Mouse (Mus musculus): ENCODE measurements around the gene Ovol3. TPM values are rescaled to one million over a fixed set of nuclear protein-coding genes. Genes with fewer than 3 reads are reported as not detected.
A peak's percentile ranks its signal among the peaks of the same experiment; 100 is the strongest.

The Ovol3 gene
- polyA plus RNA-seq, 1 experiment from 2014 or later, result not detected

GRCm38 (mm10) chr7:30184641-30185348 lies 50.7 kb downstream of the Ovol3 start:
- ATAC-seq (ENCODE audit: low FRiP score, low TSS enrichment) (no peak), DNase-seq (no peak)
- H3K9ac ChIP-seq (replicated peaks; ENCODE audit: low read length), result no peak overlapping the region
- H3K27ac ChIP-seq (replicated peaks; ENCODE audit: low read depth, low read length), result no peak overlapping the region
- H3K4me1 ChIP-seq (ENCODE audit: control insufficient read depth, insufficient read depth, low read length), result peaks cover 4% of the 10 kb centered on the region; the same call in 1 of the 2 replicates
- H3K9me3 ChIP-seq (ENCODE audit: control insufficient read depth, low read length), result no peaks in the 10 kb centered on the region
- H3K36me3 ChIP-seq (ENCODE audit: control insufficient read depth, insufficient read depth, low read length), result peaks cover 46% of the 10 kb centered on the region
- 70% methylated on average over 13 of the region's 13 CpGs for WGBS
- H3K27me3 ChIP-seq (ENCODE audit: control insufficient read depth, insufficient read depth, low read length), result no peaks in the 10 kb centered on the region
- no peak overlapping the region for H3K4me2 ChIP-seq (ENCODE audit: low read length)
- no peak overlapping the region for H3K4me3 ChIP-seq (replicated peaks; ENCODE audit: low read depth, low read length)

- ATAC-seq (ENCODE audit: low FRiP score, low TSS enrichment), result peak; percentile 41; the same call in 1 of the 2 replicates
- H3K9ac ChIP-seq (replicated peaks; ENCODE audit: low read length), result no peak within 1 kb of the TSS; the same call in 1 of the 2 replicates
- DNase-seq, result peak; percentile 76
- H3K4me1 ChIP-seq (ENCODE audit: control insufficient read depth, insufficient read depth, low read length), result peaks cover 4% of the 10 kb centered on the region; the same call in 1 of the 2 replicates
- H3K36me3 ChIP-seq (ENCODE audit: control insufficient read depth, insufficient read depth, low read length), result peaks cover 38% of the 10 kb centered on the region
- H3K27ac ChIP-seq (replicated peaks; ENCODE audit: low read depth, low read length), result no peak within 1 kb of the TSS
- no peaks in the 10 kb centered on the region for H3K27me3 ChIP-seq (ENCODE audit: control insufficient read depth, insufficient read depth, low read length)
- H3K9me3 ChIP-seq (ENCODE audit: control insufficient read depth, low read length), result no peaks in the 10 kb centered on the region
- no peak within 1 kb of the TSS for H3K4me3 ChIP-seq (replicated peaks; ENCODE audit: low read depth, low read length)
- peak within 1 kb of the TSS; percentile 34 for H3K4me2 ChIP-seq (ENCODE audit: low read length)
- WGBS, result under 1% methylated on average over 11 of the region's 11 CpGs
Observed at GRCm38 (mm10) chr7:30183879-30184289, 51.6 kb downstream of the Ovol3 start, which contains the start of gene Cox7a1. Gene Cox7a1, plus strand, starts transcription at chr7:30184144.

Other genes with a start within 250 kb of the Ovol3 start
- 13.5 and 14.3 TPM in 2 replicates for gene Zfp14, start 184.3 kb downstream of the Ovol3 start, polyA plus RNA-seq (2014; fragmentation: Nextera tagmentation; extraction: Ambion mirVana)
- 11.3 and 11.6 TPM in 2 replicates for gene Zfp82, start 162.8 kb downstream of the Ovol3 start, polyA plus RNA-seq (2014; fragmentation: Nextera tagmentation; extraction: Ambion mirVana)
- gene Gm26920, start 145.3 kb downstream of the Ovol3 start, polyA plus RNA-seq (2014; fragmentation: Nextera tagmentation; extraction: Ambion mirVana), result 1.7 and 1.8 TPM in 2 replicates
- gene Zfp566, start 145.2 kb downstream of the Ovol3 start, polyA plus RNA-seq (2014; fragmentation: Nextera tagmentation; extraction: Ambion mirVana), result 17.5 and 21.1 TPM in 2 replicates
- gene Zfp260, start 140.9 kb downstream of the Ovol3 start, polyA plus RNA-seq (2014; fragmentation: Nextera tagmentation; extraction: Ambion mirVana), result 86.6 and 101 TPM in 2 replicates
- gene Zfp382, start 113.8 kb downstream of the Ovol3 start, polyA plus RNA-seq (2014; fragmentation: Nextera tagmentation; extraction: Ambion mirVana), result 10.7 and 11.7 TPM in 2 replicates
- 18.5 and 19.7 TPM in 2 replicates for gene Zfp146, start 66.0 kb downstream of the Ovol3 start, polyA plus RNA-seq (2014; fragmentation: Nextera tagmentation; extraction: Ambion mirVana)
- gene Cox7a1, start 51.6 kb downstream of the Ovol3 start, polyA plus RNA-seq (2014; fragmentation: Nextera tagmentation; extraction: Ambion mirVana), result 5.5 TPM in 2 replicates
- 53.0 and 70.5 TPM in 2 replicates for gene Capns1, start 36.9 kb downstream of the Ovol3 start, polyA plus RNA-seq (2014; fragmentation: Nextera tagmentation; extraction: Ambion mirVana)
- 176 and 240 TPM in 2 replicates for gene Polr2i, start 3.8 kb downstream of the Ovol3 start, polyA plus RNA-seq (2014; fragmentation: Nextera tagmentation; extraction: Ambion mirVana)
- 337 and 360 TPM in 2 replicates for gene Tbcb, start 3.5 kb downstream of the Ovol3 start, polyA plus RNA-seq (2014; fragmentation: Nextera tagmentation; extraction: Ambion mirVana)
- 0.58 and 0.61 TPM in 2 replicates for gene Thap8, start 44.4 kb upstream of the Ovol3 start, polyA plus RNA-seq (2014; fragmentation: Nextera tagmentation; extraction: Ambion mirVana)
- gene Wdr62, start 44.7 kb upstream of the Ovol3 start, polyA plus RNA-seq (2014; fragmentation: Nextera tagmentation; extraction: Ambion mirVana), result 2.5 and 5.0 TPM in 2 replicates
- gene Clip3, start 56.0 kb upstream of the Ovol3 start, polyA plus RNA-seq (2014; fragmentation: Nextera tagmentation; extraction: Ambion mirVana), result 121 and 131 TPM in 2 replicates
- 107 and 145 TPM in 2 replicates for gene Alkbh6, start 73.0 kb upstream of the Ovol3 start, polyA plus RNA-seq (2014; fragmentation: Nextera tagmentation; extraction: Ambion mirVana)
- gene Syne4, start 79.1 kb upstream of the Ovol3 start, polyA plus RNA-seq (2014; fragmentation: Nextera tagmentation; extraction: Ambion mirVana), result 9.3 and 10.2 TPM in 2 replicates
- not detected in 2 replicates for gene E130208F15Rik, start 86.0 kb upstream of the Ovol3 start, polyA plus RNA-seq (2014; fragmentation: Nextera tagmentation; extraction: Ambion mirVana)
- gene Sdhaf1, start 88.2 kb upstream of the Ovol3 start, polyA plus RNA-seq (2014; fragmentation: Nextera tagmentation; extraction: Ambion mirVana), result 19.8 and 20.4 TPM in 2 replicates
- 13.9 and 16.3 TPM in 2 replicates for gene Lrfn3, start 127.0 kb upstream of the Ovol3 start, polyA plus RNA-seq (2014; fragmentation: Nextera tagmentation; extraction: Ambion mirVana)
- gene Tyrobp, start 178.0 kb upstream of the Ovol3 start, polyA plus RNA-seq (2014; fragmentation: Nextera tagmentation; extraction: Ambion mirVana), result 11.4 and 29.7 TPM in 2 replicates
- gene Hcst, start 184.1 kb upstream of the Ovol3 start, polyA plus RNA-seq (2014; fragmentation: Nextera tagmentation; extraction: Ambion mirVana), result 0.58 TPM in 1 of 2 replicates, not detected in the other
- gene Nfkbid, start 186.0 kb upstream of the Ovol3 start, polyA plus RNA-seq (2014; fragmentation: Nextera tagmentation; extraction: Ambion mirVana), result 1.4 and 2.3 TPM in 2 replicates
- 662 and 710 TPM in 2 replicates for gene Aplp1, start 209.8 kb upstream of the Ovol3 start, polyA plus RNA-seq (2014; fragmentation: Nextera tagmentation; extraction: Ambion mirVana)
- 5.0 and 5.7 TPM in 2 replicates for gene Kirrel2, start 222.0 kb upstream of the Ovol3 start, polyA plus RNA-seq (2014; fragmentation: Nextera tagmentation; extraction: Ambion mirVana)
- gene Nphs1, start 222.6 kb upstream of the Ovol3 start, polyA plus RNA-seq (2014; fragmentation: Nextera tagmentation; extraction: Ambion mirVana), result 0.74 and 1.4 TPM in 2 replicates

Measured in midbrain, embryonic 14.5 days (tissue).